Mouse (Mus musculus): ENCODE data around the gene Tet3.
"Not testable (repeated sequence)": the region's sequence is repeated elsewhere in the genome, so short reads cannot be mapped to it uniquely, and the experiment has no call there.

DNA sequence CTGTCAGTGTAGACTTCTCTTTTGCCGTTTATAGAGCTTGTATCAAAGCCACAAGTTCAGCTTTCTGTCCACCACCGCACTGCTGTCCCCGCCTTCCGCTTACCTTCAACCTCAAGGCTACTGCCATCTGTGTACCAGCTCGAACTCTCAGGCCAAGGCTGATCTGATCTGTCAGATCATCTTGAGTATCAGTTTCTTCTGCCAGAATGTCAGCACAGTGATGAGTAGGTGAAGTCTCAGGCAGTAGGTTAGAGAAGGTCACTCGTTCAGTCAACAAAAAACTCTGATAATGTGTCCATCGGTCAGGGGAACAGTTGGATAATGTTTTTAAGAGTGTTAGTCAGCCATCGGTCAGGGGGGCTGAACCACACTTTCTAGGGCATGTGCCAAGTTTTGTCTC is 113.6 kb downstream of the Tet3 start:
- not testable (repeated sequence) for TF ChIP-seq CTCF, POLR2A (IDR thresholded peaks at IDR 0.05; ENCODE audit: insufficient read depth, low read depth, low read length)
